Mouse (Mus musculus) ES-E14 (cell line): ENCODE measurements around the gene Emb.

Experiments
- ZC3H11A ChIP-seq: IDR thresholded peaks from 2 replicates; pipeline ENCODE4 v1.6.1; 2012; ENCODE audit warnings: low read depth, mild to moderate bottlenecking, inconsistent platforms, low read length, borderline replicate concordance
- ZNF384 ChIP-seq: IDR thresholded peaks from 2 replicates; pipeline ENCODE4 v1.6.1; 2012; ENCODE audit warnings: low read depth, low read length, inconsistent platforms

GRCm38 (mm10) chr13:117237111-117237510 is 28.8 kb downstream of the Emb start:
- no peak for TF ChIP-seq ZNF384
- TF ChIP-seq ZC3H11A, result no peak
